Mouse (Mus musculus) E14TG2a.4 (cell line): ENCODE measurements around the gene Avil.

Source experiments
- H3K27me3 ChIP-seq: 2 replicates; pipeline ENCODE4 v1.6.1; 2014; ENCODE audit warnings: low read length, control low read depth; ENCODE audit not compliant: insufficient read depth
- H3K36me3 ChIP-seq: 2 replicates; pipeline ENCODE4 v1.6.1; 2014; ENCODE audit warnings: low read length, control low read depth; ENCODE audit not compliant: insufficient read depth
- H3K4me1 ChIP-seq: replicated peaks from 2 replicates; pipeline ENCODE4 v1.6.1; 2014; ENCODE audit warnings: low read depth, low read length, control low read depth
- H3K4me3 ChIP-seq: replicated peaks from 2 replicates; pipeline ENCODE4 v1.5.1; 2014; ENCODE audit warnings: mild to moderate bottlenecking, low read length
- H3K9me3 ChIP-seq: 2 replicates; pipeline ENCODE4 v1.6.1; 2014; ENCODE audit warnings: low read length, control low read depth
- CTCF ChIP-seq: conservative IDR thresholded peaks from 2 replicates; pipeline ENCODE4 v1.5.1; 2014; ENCODE audit warnings: low read length
- NANOG ChIP-seq: IDR thresholded peaks from 2 replicates; pipeline ENCODE4 v1.6.1; 2014; ENCODE audit warnings: borderline replicate concordance, low read length, mixed read lengths
- POU5F1 ChIP-seq: IDR thresholded peaks from 2 replicates; pipeline ENCODE4 v1.6.1; 2014; ENCODE audit warnings: low read length, borderline replicate concordance

Gene Avil

GRCm38 (mm10) chr10:127062503-127062902, 62.0 kb downstream of the Avil start:
- Histone ChIP-seq H3K27me3 (peaks cover 9% of the 10 kb centered on the region), H3K4me3 (0 out of 2 replicates have a peak overlapping the region, but pooled peaks have one; percentile 27), H3K36me3 (peaks cover 41% of the 10 kb centered on the region), H3K9me3 (no peaks in the 10 kb centered on the region), H3K4me1 (peaks cover 74% of the 10 kb centered on the region)
- TF ChIP-seq NANOG = no peak
- TF ChIP-seq CTCF = no peak
- TF ChIP-seq POU5F1 = no peak

- H3K4me1 ChIP-seq = peaks cover 74% of the 10 kb centered on the region
- no peak for TF ChIP-seq NANOG
- TF ChIP-seq POU5F1 = no peak
- no peak for TF ChIP-seq CTCF
- H3K9me3 ChIP-seq = no peaks in the 10 kb centered on the region
Measured at GRCm38 (mm10) chr10:127063239-127063872, 62.8 kb downstream of the Avil start, which contains the start of gene Cdk4. Gene Cdk4, plus strand, starts transcription at chr10:127063534.

GRCm38 (mm10) chr10:127063913-127064870, 63.7 kb downstream of the Avil start:
- H3K27me3 ChIP-seq = no peaks in the 10 kb centered on the region
- no peak for TF ChIP-seq NANOG
- peak overlapping the region; percentile 98 for H3K4me3 ChIP-seq
- H3K36me3 ChIP-seq = peaks cover 52% of the 10 kb centered on the region
- H3K4me1 ChIP-seq = peaks cover 75% of the 10 kb centered on the region
- no peaks in the 10 kb centered on the region for H3K9me3 ChIP-seq

More at GRCm38 (mm10) chr10:127063239-127063872, 62.8 kb downstream of the Avil start, which contains the start of gene Cdk4:
- Histone ChIP-seq H3K4me3 (peak within 1 kb of the TSS; percentile 98), H3K36me3 (peaks cover 43% of the 10 kb centered on the region), H3K27me3 (peaks cover 6% of the 10 kb centered on the region)

GRCm38 (mm10) chr10:127065981-127066380, 65.5 kb downstream of the Avil start:
- Histone ChIP-seq H3K27me3 (no peaks in the 10 kb centered on the region), H3K9me3 (no peaks in the 10 kb centered on the region), H3K36me3 (peaks cover 53% of the 10 kb centered on the region), H3K4me1 (peaks cover 80% of the 10 kb centered on the region), H3K4me3 (peak overlapping the region; percentile 98)
- TF ChIP-seq CTCF (no peak), NANOG (no peak), POU5F1 (no peak)

GRCm38 (mm10) chr10:127066519-127067018, 66.1 kb downstream of the Avil start:
- H3K4me3 ChIP-seq = 0 out of 2 replicates have a peak overlapping the region, but pooled peaks have one; percentile 26
- H3K27me3 ChIP-seq = no peaks in the 10 kb centered on the region
- H3K9me3 ChIP-seq = no peaks in the 10 kb centered on the region
- peaks cover 80% of the 10 kb centered on the region for H3K4me1 ChIP-seq
- TF ChIP-seq NANOG = no peak
- no peak for TF ChIP-seq CTCF
- no peak for TF ChIP-seq POU5F1
- H3K36me3 ChIP-seq = peaks cover 53% of the 10 kb centered on the region

GRCm38 (mm10) chr10:127068360-127069038, 68.0 kb downstream of the Avil start:
- Histone ChIP-seq H3K27me3 (no peaks in the 10 kb centered on the region), H3K9me3 (no peaks in the 10 kb centered on the region), H3K36me3 (peaks cover 53% of the 10 kb centered on the region), H3K4me1 (peaks cover 65% of the 10 kb centered on the region), H3K4me3 (peak overlapping the region; percentile 88)
- TF ChIP-seq CTCF (no peak), NANOG (no peak), POU5F1 (no peak)

GRCm38 (mm10) chr10:127069281-127070189, 69.0 kb downstream of the Avil start:
- Histone ChIP-seq H3K27me3 (no peaks in the 10 kb centered on the region), H3K4me1 (peaks cover 63% of the 10 kb centered on the region), H3K36me3 (peaks cover 48% of the 10 kb centered on the region), H3K4me3 (peak overlapping the region; percentile 88), H3K9me3 (no peaks in the 10 kb centered on the region)
- TF ChIP-seq POU5F1 = no peak
- no peak for TF ChIP-seq NANOG
- no peak for TF ChIP-seq CTCF
